Mouse (Mus musculus): ENCODE results near the gene Crmp1. TPM values are rescaled to one million over a fixed set of nuclear protein-coding genes. Genes with fewer than 3 reads are reported as not detected.

Crmp1 gene
- not detected in 2 replicates for polyA plus RNA-seq (2012)

DNA sequence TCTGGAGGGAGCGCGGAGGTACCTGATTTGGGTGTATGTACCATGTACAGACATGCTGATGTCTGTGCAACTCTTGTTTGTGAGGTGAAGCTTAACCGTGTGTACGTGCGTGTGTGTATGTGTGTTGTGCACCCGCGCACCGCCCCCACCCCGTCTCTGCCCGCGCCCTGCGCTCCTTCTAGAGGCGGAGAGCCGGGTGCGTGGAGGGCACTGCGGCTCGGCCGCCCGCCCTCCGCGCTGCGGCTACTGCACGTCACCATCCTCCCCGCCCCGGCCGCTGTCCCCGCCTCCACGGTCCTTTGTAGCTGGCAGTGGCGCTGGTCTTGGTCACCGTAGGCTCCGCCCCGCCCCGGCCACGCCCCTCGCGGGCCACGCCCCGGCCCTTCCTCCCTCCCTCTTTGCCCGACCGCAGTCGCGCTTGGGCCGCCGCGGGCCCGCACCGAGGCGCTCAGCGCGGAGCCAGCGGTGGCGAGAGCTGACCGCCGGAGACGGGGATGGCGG is at the start of gene Crmp1:
Crmp1 (plus strand) TSS at position 290 of the 501 bp plus-strand sequence.

DNA sequence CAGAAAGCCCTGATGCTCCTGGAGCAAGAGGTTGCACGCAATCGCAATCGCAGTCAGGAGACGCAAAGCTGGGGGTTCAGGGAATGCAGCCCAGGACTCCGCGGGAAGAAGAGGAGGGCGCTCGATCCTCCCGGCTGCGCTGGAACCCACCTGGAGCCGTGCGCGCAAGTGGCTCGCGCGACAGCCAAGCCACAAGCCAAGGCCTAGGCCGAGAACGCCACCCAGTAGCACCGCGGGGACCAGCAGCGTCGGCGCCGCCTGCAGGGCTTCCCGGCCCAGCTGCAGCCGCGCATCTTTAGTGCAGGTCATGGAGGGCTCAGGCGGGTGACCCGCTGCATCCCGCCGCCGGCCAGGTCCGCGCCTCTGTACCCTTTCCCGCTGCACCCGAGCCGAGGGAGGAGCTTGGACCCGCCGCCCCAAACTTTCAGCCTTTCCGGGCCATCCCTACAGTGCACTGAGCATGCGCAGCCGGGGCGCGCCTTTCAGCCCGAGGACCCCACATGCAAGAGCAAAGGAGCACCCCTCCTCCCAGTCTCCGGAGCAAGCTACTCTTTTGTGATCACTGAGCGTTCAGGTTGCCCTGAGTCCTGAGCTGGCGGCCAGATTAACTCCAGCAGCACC is 94.9 kb downstream of the Crmp1 start, which contains the start of gene Evc:
Evc (minus strand) TSS at position 410 of the 621 bp plus-strand sequence.

DNA sequence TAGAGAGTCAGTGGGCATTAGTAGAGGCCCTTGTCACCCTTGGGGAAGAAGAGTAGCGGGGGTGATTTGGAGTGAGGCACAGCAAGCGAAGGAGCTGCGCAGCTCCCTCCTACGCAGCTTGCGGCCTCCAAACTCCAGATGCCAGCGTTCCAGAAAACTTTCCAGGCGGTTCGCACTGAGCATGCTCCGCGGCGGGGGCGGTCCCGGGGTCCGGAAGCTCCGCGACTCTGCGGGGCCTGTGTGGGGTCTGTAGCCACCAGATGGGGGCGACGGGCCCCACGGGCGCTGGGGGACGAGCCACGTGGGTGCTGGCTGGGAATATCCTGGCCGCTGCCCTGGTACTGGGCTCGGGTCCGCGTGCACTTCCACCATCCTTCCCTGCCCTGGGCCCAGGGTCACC is 96.5 kb downstream of the Crmp1 start, which contains the start of gene Evc2:
Evc2 (plus strand) TSS at position 212 of the 400 bp plus-strand sequence.

Other genes starting within 250 kb of the Crmp1 start
- 0.06 and 0.10 TPM in 2 replicates for gene Gm1043, start 156.6 kb upstream of the Crmp1 start, polyA plus RNA-seq (2012)
- gene Evc, start 95.0 kb downstream of the Crmp1 start, polyA plus RNA-seq (2012): 0.09 and 0.27 TPM in 2 replicates
- gene Evc2, start 96.6 kb downstream of the Crmp1 start, polyA plus RNA-seq (2012): 0.16 TPM in 1 of 2 replicates, not detected in the other